Mouse (Mus musculus): Measurements from ENCODE around the gene Atp5b. TPM values are rescaled to one million over a fixed set of nuclear protein-coding genes. Genes with fewer than 3 reads are reported as not detected.
A peak's percentile ranks its signal among the peaks of the same experiment; 100 is the strongest.

The Atp5b gene
- polyA plus RNA-seq, 2 experiments = 1,269 to 2,011 TPM

DNA sequence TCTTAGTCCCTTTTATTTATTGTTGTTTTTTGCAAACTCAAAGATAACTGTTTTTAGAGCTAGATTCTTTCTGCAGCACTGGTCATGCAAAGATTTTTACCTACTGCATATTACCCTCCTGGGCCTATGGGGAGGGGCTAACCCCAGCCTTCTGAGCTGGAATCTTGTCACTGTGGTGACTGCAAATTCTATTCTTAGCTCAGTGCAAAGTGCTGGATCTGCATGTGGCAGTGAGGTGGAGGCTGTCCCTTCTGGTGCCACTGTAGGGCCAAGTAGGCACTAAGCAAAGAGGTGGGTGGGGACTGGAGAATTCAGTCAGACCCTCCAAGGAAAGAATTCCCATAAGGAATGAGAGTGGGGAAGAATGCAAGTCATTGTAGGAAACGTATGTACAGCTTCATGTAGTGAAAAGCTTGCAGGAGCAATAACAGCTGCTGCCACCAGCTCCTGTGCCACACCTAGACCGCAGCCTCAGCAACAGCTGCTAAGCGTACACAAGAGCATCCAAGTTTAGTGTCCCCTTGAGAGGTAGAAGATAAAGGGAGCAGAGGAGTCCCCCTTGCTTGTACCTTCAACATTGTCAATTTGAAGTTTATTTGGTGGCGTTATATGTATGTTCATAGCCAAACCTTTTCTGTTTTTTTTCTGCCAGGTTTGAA, 27.2 kb downstream of the Atp5b start:
- H3K9me3 ChIP-seq (ENCODE audit: control insufficient read depth, low read length) = no peaks in the 10 kb centered on the region
- no peaks in the 10 kb centered on the region for H3K4me1 ChIP-seq (ENCODE audit: control insufficient read depth, insufficient read depth, low read length)
- WGBS = 89% methylated on average over 4 of the region's 4 CpGs
- H3K27ac ChIP-seq (replicated peaks; ENCODE audit: low read depth, low read length) = no peak overlapping the region
- no peak for TF ChIP-seq POLR2A (IDR thresholded peaks at IDR 0.05; ENCODE audit: borderline replicate concordance, extremely low read depth, insufficient read depth, insufficient read length)
- no peak for DNase-seq (ENCODE audit: low spot score)
- H3K4me3 ChIP-seq (replicated peaks; ENCODE audit: low read length) = no peak overlapping the region
- no peak for ATAC-seq (ENCODE audit: low FRiP score, low read depth)
- no peaks in the 10 kb centered on the region for H3K27me3 ChIP-seq (ENCODE audit: control insufficient read depth, insufficient read depth, low read length)
- H3K36me3 ChIP-seq (ENCODE audit: control insufficient read depth, insufficient read depth, low read length) = peaks cover 62% of the 10 kb centered on the region
- no peak overlapping the region for H3K4me2 ChIP-seq (replicated peaks; ENCODE audit: low read depth, low read length, severe bottlenecking)
- no peak overlapping the region for H3K9ac ChIP-seq (ENCODE audit: low read depth, low read length, severe bottlenecking)

DNA sequence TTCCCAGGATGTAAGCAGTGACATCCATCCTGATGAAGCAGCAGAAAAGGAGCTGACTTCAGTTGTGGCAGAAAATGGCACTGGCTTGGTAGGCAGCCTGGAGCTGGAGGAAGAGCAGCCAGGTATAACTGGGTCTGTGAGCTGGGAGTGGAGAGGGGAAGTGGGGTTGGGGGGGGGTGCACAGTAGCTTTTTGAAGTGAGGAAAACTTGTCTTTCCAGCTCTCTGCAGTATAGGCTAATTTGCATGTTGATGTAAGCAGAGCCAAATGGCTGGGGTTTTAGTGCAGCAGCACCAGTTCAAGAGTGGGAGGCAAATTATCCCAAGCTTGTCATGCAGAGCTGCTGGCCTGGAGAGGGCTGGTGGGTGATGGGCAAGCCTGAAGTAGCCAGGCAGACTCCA, 28.2 kb downstream of the Atp5b start:
- no peak for ATAC-seq (ENCODE audit: low FRiP score, low read depth)

DNA sequence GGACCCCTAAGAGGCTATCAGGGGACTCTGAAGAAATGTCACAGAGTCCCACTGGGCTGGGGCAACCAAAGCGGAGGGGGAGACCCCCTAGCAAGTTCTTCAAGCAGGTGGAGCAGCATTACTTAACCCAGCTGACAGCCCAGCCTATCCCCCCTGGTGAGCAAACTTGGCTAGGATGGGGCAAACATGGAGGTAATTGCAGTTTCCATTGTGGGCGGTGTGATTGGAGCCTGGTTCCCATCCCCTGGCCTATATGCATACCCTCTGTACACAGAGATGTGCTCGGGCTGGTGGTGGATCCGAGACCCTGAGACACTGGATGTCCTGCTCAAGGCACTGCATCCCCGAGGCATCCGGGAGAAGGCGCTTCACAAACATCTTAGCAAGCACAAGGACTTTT, 40.8 kb downstream of the Atp5b start:
- 92% methylated on average over 7 of the region's 7 CpGs for WGBS
- H3K36me3 ChIP-seq (ENCODE audit: control insufficient read depth, insufficient read depth, low read length) = peaks cover 92% of the 10 kb centered on the region
- no peak for TF ChIP-seq POLR2A (IDR thresholded peaks at IDR 0.05; ENCODE audit: borderline replicate concordance, extremely low read depth, insufficient read depth, insufficient read length)
- H3K4me2 ChIP-seq (replicated peaks; ENCODE audit: low read depth, low read length, severe bottlenecking) = no peak overlapping the region
- no peaks in the 10 kb centered on the region for H3K4me1 ChIP-seq (ENCODE audit: control insufficient read depth, insufficient read depth, low read length)
- H3K9me3 ChIP-seq (ENCODE audit: control insufficient read depth, low read length) = no peaks in the 10 kb centered on the region
- no peak for DNase-seq (ENCODE audit: low spot score)
- H3K27ac ChIP-seq (replicated peaks; ENCODE audit: low read depth, low read length) = no peak overlapping the region
- no peak overlapping the region for H3K4me3 ChIP-seq (replicated peaks; ENCODE audit: low read length)
- ATAC-seq (ENCODE audit: low FRiP score, low read depth) = no peak
- H3K27me3 ChIP-seq (ENCODE audit: control insufficient read depth, insufficient read depth, low read length) = no peaks in the 10 kb centered on the region
- H3K9ac ChIP-seq (ENCODE audit: low read depth, low read length, severe bottlenecking) = no peak overlapping the region

More for the DNA sequence above, 28.2 kb downstream of the Atp5b start:
- no peak overlapping the region for H3K4me2 ChIP-seq (replicated peaks; ENCODE audit: low read depth, low read length, severe bottlenecking)
- DNase-seq (ENCODE audit: low spot score) = peak; percentile 23
- TF ChIP-seq POLR2A (IDR thresholded peaks at IDR 0.05; ENCODE audit: borderline replicate concordance, extremely low read depth, insufficient read depth, insufficient read length) = no peak
- no peak overlapping the region for H3K9ac ChIP-seq (ENCODE audit: low read depth, low read length, severe bottlenecking)
- no peaks in the 10 kb centered on the region for H3K4me1 ChIP-seq (ENCODE audit: control insufficient read depth, insufficient read depth, low read length)
- no peaks in the 10 kb centered on the region for H3K9me3 ChIP-seq (ENCODE audit: control insufficient read depth, low read length)
- no peak overlapping the region for H3K4me3 ChIP-seq (replicated peaks; ENCODE audit: low read length)
- no peak overlapping the region for H3K27ac ChIP-seq (replicated peaks; ENCODE audit: low read depth, low read length)
- peaks cover 72% of the 10 kb centered on the region for H3K36me3 ChIP-seq (ENCODE audit: control insufficient read depth, insufficient read depth, low read length)
- no peaks in the 10 kb centered on the region for H3K27me3 ChIP-seq (ENCODE audit: control insufficient read depth, insufficient read depth, low read length)

DNA sequence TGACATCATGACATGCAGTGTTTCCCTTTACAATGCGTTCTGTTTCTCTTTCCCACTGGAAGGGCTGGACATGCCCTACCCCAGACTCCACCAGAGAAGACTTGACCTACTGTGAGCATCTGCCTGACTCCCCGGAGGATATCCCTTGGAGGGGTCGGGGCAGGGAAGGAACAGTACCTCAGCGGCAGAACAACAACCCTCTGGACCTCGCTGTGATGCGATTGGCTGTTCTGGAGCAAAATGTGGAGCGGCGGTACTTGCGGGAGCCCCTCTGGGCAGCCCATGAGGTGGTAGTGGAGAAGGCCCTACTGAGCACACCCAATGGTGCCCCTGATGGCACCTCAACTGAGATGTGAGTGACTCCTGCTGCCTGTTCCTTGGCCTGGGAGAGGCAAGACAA, 41.8 kb downstream of the Atp5b start:
- no peak overlapping the region for H3K4me3 ChIP-seq (replicated peaks; ENCODE audit: low read length)
- no peak for DNase-seq (ENCODE audit: low spot score)
- peaks cover 89% of the 10 kb centered on the region for H3K36me3 ChIP-seq (ENCODE audit: control insufficient read depth, insufficient read depth, low read length)
- H3K27ac ChIP-seq (replicated peaks; ENCODE audit: low read depth, low read length) = no peak overlapping the region
- no peaks in the 10 kb centered on the region for H3K27me3 ChIP-seq (ENCODE audit: control insufficient read depth, insufficient read depth, low read length)
- no peak for TF ChIP-seq POLR2A (IDR thresholded peaks at IDR 0.05; ENCODE audit: borderline replicate concordance, extremely low read depth, insufficient read depth, insufficient read length)
- H3K4me2 ChIP-seq (replicated peaks; ENCODE audit: low read depth, low read length, severe bottlenecking) = no peak overlapping the region
- ATAC-seq (ENCODE audit: low FRiP score, low read depth) = no peak
- no peaks in the 10 kb centered on the region for H3K4me1 ChIP-seq (ENCODE audit: control insufficient read depth, insufficient read depth, low read length)
- H3K9me3 ChIP-seq (ENCODE audit: control insufficient read depth, low read length) = no peaks in the 10 kb centered on the region
- WGBS = 96% methylated on average over 9 of the region's 9 CpGs
- H3K9ac ChIP-seq (ENCODE audit: low read depth, low read length, severe bottlenecking) = no peak overlapping the region

DNA sequence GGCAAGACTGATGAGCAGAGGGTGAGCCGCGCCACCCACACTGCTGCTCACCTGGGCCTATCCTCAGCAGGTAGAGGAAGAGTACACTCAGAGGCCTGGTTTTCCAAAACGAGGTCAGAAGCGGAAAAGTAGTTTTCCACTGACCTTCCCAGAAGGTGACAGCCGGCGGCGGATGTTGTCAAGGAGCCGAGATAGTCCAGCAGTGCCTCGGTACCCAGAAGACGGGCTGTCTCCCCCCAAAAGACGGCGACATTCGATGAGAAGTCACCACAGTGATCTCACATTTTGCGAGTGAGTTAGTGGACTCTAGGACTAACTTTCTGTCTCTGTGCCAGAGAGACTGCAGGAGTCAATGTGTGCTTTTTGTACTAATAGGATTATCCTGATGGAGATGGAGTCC, 42.9 kb downstream of the Atp5b start:
- Histone ChIP-seq H3K4me3 (replicated peaks; ENCODE audit: low read length) (no peak overlapping the region), H3K27me3 (ENCODE audit: control insufficient read depth, insufficient read depth, low read length) (no peaks in the 10 kb centered on the region), H3K4me1 (ENCODE audit: control insufficient read depth, insufficient read depth, low read length) (no peaks in the 10 kb centered on the region), H3K9ac (ENCODE audit: low read depth, low read length, severe bottlenecking) (no peak overlapping the region), H3K27ac (replicated peaks; ENCODE audit: low read depth, low read length) (no peak overlapping the region), H3K4me2 (replicated peaks; ENCODE audit: low read depth, low read length, severe bottlenecking) (no peak overlapping the region), H3K36me3 (ENCODE audit: control insufficient read depth, insufficient read depth, low read length) (peaks cover 90% of the 10 kb centered on the region), H3K9me3 (ENCODE audit: control insufficient read depth, low read length) (no peaks in the 10 kb centered on the region)
- WGBS = 90% methylated on average over 14 of the region's 14 CpGs
- no peak for TF ChIP-seq POLR2A (IDR thresholded peaks at IDR 0.05; ENCODE audit: borderline replicate concordance, extremely low read depth, insufficient read depth, insufficient read length)
- no peak for DNase-seq (ENCODE audit: low spot score)
- ATAC-seq (ENCODE audit: low FRiP score, low read depth) = no peak

Measured in limb, embryonic 14.5 days (tissue).